Mouse (Mus musculus): ENCODE results near the gene H2-M5. TPM values are rescaled to one million over a fixed set of nuclear protein-coding genes. Genes with fewer than 3 reads are reported as not detected.

H2-M5 gene
- polyA plus RNA-seq, 1 experiment from 2014 or later: 0.43 TPM

GRCm38 (mm10) chr17:36957999-36958743 is 31.2 kb downstream of the H2-M5 start, which contains the start of the genes Znrd1 and Znrd1as:
Znrd1 (minus strand) TSS chr17:36958559.
Znrd1as (plus strand) TSS chr17:36958592.
- H3K4me2 ChIP-seq (ENCODE audit: low read depth, low read length): peak within 1 kb of the TSS; percentile 90
- H3K27me3 ChIP-seq (ENCODE audit: control insufficient read depth, insufficient read depth, low read length): no peaks in the 10 kb centered on the region
- H3K9ac ChIP-seq (ENCODE audit: low read length): peak within 1 kb of the TSS; percentile 88
- H3K27ac ChIP-seq (ENCODE audit: low read length): peak within 1 kb of the TSS; percentile 87
- WGBS: under 1% methylated on average over 46 of the region's 46 CpGs
- peak; percentile 99 for ATAC-seq (ENCODE audit: insufficient read depth, low FRiP score)
- peaks cover 11% of the 10 kb centered on the region for H3K4me1 ChIP-seq (ENCODE audit: control insufficient read depth, insufficient read depth, low read length)
- no peaks in the 10 kb centered on the region for H3K36me3 ChIP-seq (ENCODE audit: control insufficient read depth, insufficient read depth, low read length)
- H3K4me3 ChIP-seq (replicated peaks; ENCODE audit: low read length): peak within 1 kb of the TSS; percentile 73
- H3K9me3 ChIP-seq (replicated peaks; ENCODE audit: control insufficient read depth, low read length): no peaks in the 10 kb centered on the region

GRCm38 (mm10) chr17:36953062-36953461 is 36.3 kb downstream of the H2-M5 start:
- no peaks in the 10 kb centered on the region for H3K9me3 ChIP-seq (replicated peaks; ENCODE audit: control insufficient read depth, low read length)
- H3K4me1 ChIP-seq (ENCODE audit: control insufficient read depth, insufficient read depth, low read length): peaks cover 8% of the 10 kb centered on the region
- no peaks in the 10 kb centered on the region for H3K27me3 ChIP-seq (ENCODE audit: control insufficient read depth, insufficient read depth, low read length)
- H3K4me3 ChIP-seq (replicated peaks; ENCODE audit: low read length): no peak overlapping the region
- WGBS: 86% methylated on average over 1 of the region's 1 CpGs
- no peaks in the 10 kb centered on the region for H3K36me3 ChIP-seq (ENCODE audit: control insufficient read depth, insufficient read depth, low read length)
- H3K27ac ChIP-seq (ENCODE audit: low read length): no peak overlapping the region
- H3K4me2 ChIP-seq (ENCODE audit: low read depth, low read length): no peak overlapping the region
- no peak overlapping the region for H3K9ac ChIP-seq (ENCODE audit: low read length)
- no peak for ATAC-seq (ENCODE audit: insufficient read depth, low FRiP score)

- H3K36me3 ChIP-seq (ENCODE audit: control insufficient read depth, insufficient read depth, low read length): no peaks in the 10 kb centered on the region
- WGBS: 87% methylated on average over 2 of the region's 2 CpGs
- ATAC-seq (ENCODE audit: insufficient read depth, low FRiP score): no peak
Observed at GRCm38 (mm10) chr17:36952631-36953030, 36.7 kb downstream of the H2-M5 start.

GRCm38 (mm10) chr17:36950981-36951947 is 38.1 kb downstream of the H2-M5 start, which contains the start of gene Ppp1r11:
Ppp1r11 (minus strand) TSS chr17:36951741.
- peak within 1 kb of the TSS; percentile 71 for H3K4me3 ChIP-seq (replicated peaks; ENCODE audit: low read length)
- H3K9ac ChIP-seq (ENCODE audit: low read length): peak within 1 kb of the TSS; percentile 81
- H3K27ac ChIP-seq (ENCODE audit: low read length): peak within 1 kb of the TSS; percentile 58; the same call in 1 of the 2 replicates
- no peaks in the 10 kb centered on the region for H3K27me3 ChIP-seq (ENCODE audit: control insufficient read depth, insufficient read depth, low read length)
- 2% methylated on average over 36 of the region's 36 CpGs for WGBS
- H3K36me3 ChIP-seq (ENCODE audit: control insufficient read depth, insufficient read depth, low read length): no peaks in the 10 kb centered on the region
- peak within 1 kb of the TSS; percentile 63 for H3K4me2 ChIP-seq (ENCODE audit: low read depth, low read length)
- peaks cover 10% of the 10 kb centered on the region for H3K4me1 ChIP-seq (ENCODE audit: control insufficient read depth, insufficient read depth, low read length)
- ATAC-seq (ENCODE audit: insufficient read depth, low FRiP score): peak; percentile 98
- H3K9me3 ChIP-seq (replicated peaks; ENCODE audit: control insufficient read depth, low read length): no peaks in the 10 kb centered on the region

More at GRCm38 (mm10) chr17:36952631-36953030, 36.7 kb downstream of the H2-M5 start:
- Histone ChIP-seq H3K27me3 (ENCODE audit: control insufficient read depth, insufficient read depth, low read length) (no peaks in the 10 kb centered on the region), H3K4me3 (replicated peaks; ENCODE audit: low read length) (no peak overlapping the region), H3K9ac (ENCODE audit: low read length) (no peak overlapping the region), H3K4me1 (ENCODE audit: control insufficient read depth, insufficient read depth, low read length) (peaks cover 9% of the 10 kb centered on the region), H3K27ac (ENCODE audit: low read length) (no peak overlapping the region), H3K4me2 (ENCODE audit: low read depth, low read length) (no peak overlapping the region), H3K9me3 (replicated peaks; ENCODE audit: control insufficient read depth, low read length) (no peaks in the 10 kb centered on the region)

- no peak overlapping the region for H3K27ac ChIP-seq (ENCODE audit: low read length)
- no peaks in the 10 kb centered on the region for H3K9me3 ChIP-seq (replicated peaks; ENCODE audit: control insufficient read depth, low read length)
- 91% methylated on average over 8 of the region's 8 CpGs for WGBS
Observed at GRCm38 (mm10) chr17:36949265-36949664, 40.1 kb downstream of the H2-M5 start.

GRCm38 (mm10) chr17:36948286-36948685 is 41.1 kb downstream of the H2-M5 start:
- no peak overlapping the region for H3K4me3 ChIP-seq (replicated peaks; ENCODE audit: low read length)
- no peak overlapping the region for H3K9ac ChIP-seq (ENCODE audit: low read length)
- H3K27ac ChIP-seq (ENCODE audit: low read length): no peak overlapping the region
- H3K36me3 ChIP-seq (ENCODE audit: control insufficient read depth, insufficient read depth, low read length): no peaks in the 10 kb centered on the region
- ATAC-seq (ENCODE audit: insufficient read depth, low FRiP score): no peak
- H3K4me1 ChIP-seq (ENCODE audit: control insufficient read depth, insufficient read depth, low read length): peaks cover 10% of the 10 kb centered on the region
- peaks cover 10% of the 10 kb centered on the region for H3K27me3 ChIP-seq (ENCODE audit: control insufficient read depth, insufficient read depth, low read length)
- no peaks in the 10 kb centered on the region for H3K9me3 ChIP-seq (replicated peaks; ENCODE audit: control insufficient read depth, low read length)
- WGBS: 79% methylated on average over 1 of the region's 1 CpGs
- no peak overlapping the region for H3K4me2 ChIP-seq (ENCODE audit: low read depth, low read length)

More at GRCm38 (mm10) chr17:36949265-36949664, 40.1 kb downstream of the H2-M5 start:
- Histone ChIP-seq H3K4me1 (ENCODE audit: control insufficient read depth, insufficient read depth, low read length) (peaks cover 10% of the 10 kb centered on the region), H3K4me3 (replicated peaks; ENCODE audit: low read length) (no peak overlapping the region), H3K4me2 (ENCODE audit: low read depth, low read length) (no peak overlapping the region), H3K27me3 (ENCODE audit: control insufficient read depth, insufficient read depth, low read length) (peaks cover 8% of the 10 kb centered on the region), H3K9ac (ENCODE audit: low read length) (no peak overlapping the region), H3K36me3 (ENCODE audit: control insufficient read depth, insufficient read depth, low read length) (no peaks in the 10 kb centered on the region)
- ATAC-seq (ENCODE audit: insufficient read depth, low FRiP score): no peak

GRCm38 (mm10) chr17:36947051-36947819 is 42.1 kb downstream of the H2-M5 start:
- WGBS: 2% methylated on average over 62 of the region's 62 CpGs
- Histone ChIP-seq H3K9me3 (replicated peaks; ENCODE audit: control insufficient read depth, low read length) (no peaks in the 10 kb centered on the region), H3K27me3 (ENCODE audit: control insufficient read depth, insufficient read depth, low read length) (peaks cover 17% of the 10 kb centered on the region), H3K36me3 (ENCODE audit: control insufficient read depth, insufficient read depth, low read length) (no peaks in the 10 kb centered on the region), H3K27ac (ENCODE audit: low read length) (no peak overlapping the region; the same call in 1 of the 2 replicates), H3K4me1 (ENCODE audit: control insufficient read depth, insufficient read depth, low read length) (peaks cover 10% of the 10 kb centered on the region), H3K9ac (ENCODE audit: low read length) (peak overlapping the region; percentile 77), H3K4me2 (ENCODE audit: low read depth, low read length) (peak overlapping the region; percentile 96), H3K4me3 (replicated peaks; ENCODE audit: low read length) (peak overlapping the region; percentile 55)
- peak; percentile 12; the same call in 1 of the 2 replicates for ATAC-seq (ENCODE audit: insufficient read depth, low FRiP score)

- Histone ChIP-seq H3K27me3 (ENCODE audit: control insufficient read depth, insufficient read depth, low read length) (peaks cover 31% of the 10 kb centered on the region), H3K4me1 (ENCODE audit: control insufficient read depth, insufficient read depth, low read length) (peaks cover 6% of the 10 kb centered on the region; the same call in 1 of the 2 replicates), H3K9me3 (replicated peaks; ENCODE audit: control insufficient read depth, low read length) (no peaks in the 10 kb centered on the region), H3K4me2 (ENCODE audit: low read depth, low read length) (no peak overlapping the region), H3K4me3 (replicated peaks; ENCODE audit: low read length) (no peak overlapping the region; the same call in 1 of the 2 replicates), H3K27ac (ENCODE audit: low read length) (no peak overlapping the region), H3K36me3 (ENCODE audit: control insufficient read depth, insufficient read depth, low read length) (no peaks in the 10 kb centered on the region), H3K9ac (ENCODE audit: low read length) (no peak overlapping the region)
- WGBS: 23% methylated on average over 9 of the region's 9 CpGs
- no peak for ATAC-seq (ENCODE audit: insufficient read depth, low FRiP score)
Observed at GRCm38 (mm10) chr17:36944121-36944775, 45.1 kb downstream of the H2-M5 start.

Measured in stomach, embryonic 16.5 days (tissue).